Mouse (Mus musculus) liver, embryonic 14.5 days (tissue): ENCODE data around the gene Prkaca. TPM values are rescaled to one million over a fixed set of nuclear protein-coding genes. Genes with fewer than 3 reads are reported as not detected.

Experiments
- ATAC-seq: fragments of 200-750 bp; cut with Nextera tagmentation; 2 replicates; pipeline ENCODE4 v1.8.0; 2017; ENCODE audit warnings: moderate number of reproducible peaks, mild to moderate bottlenecking, moderate library complexity; ENCODE audit not compliant: insufficient read depth
- DNase-seq, 3 experiments: peaks; one replicate each; pipeline ENCODE4 v3.0.0-alpha.2; 2012 to 2013; ENCODE audit warnings: low read depth in 3 of 3, low spot score in 3 of 3
- H3K27ac ChIP-seq: fragments of 300-500 bp; sonication (generic); 2 replicates; pipeline ENCODE4 v1.5.1; 2014; ENCODE audit warnings: moderate library complexity, mild to moderate bottlenecking, control low read depth, inconsistent platforms
- H3K27me3 ChIP-seq: fragments of 300-500 bp; sonication (generic); 2 replicates; pipeline ENCODE4 v1.6.1; 2014; ENCODE audit warnings: mild to moderate bottlenecking, low read length, moderate library complexity; ENCODE audit not compliant: control insufficient read depth, insufficient read depth
- H3K36me3 ChIP-seq: fragments of 300-500 bp; sonication (generic); replicated peaks from 2 replicates; pipeline ENCODE4 v1.6.1; 2014; ENCODE audit warnings: low read depth; ENCODE audit not compliant: control insufficient read depth, insufficient read depth
- H3K4me1 ChIP-seq, 2 experiments: fragments of 200-500 bp in 1 of 2; fragments of 300-500 bp in 1 of 2; sonication (generic) in 1 of 2; replicated peaks; 2 replicates each; pipeline ENCODE4 v1.6.1; 2012 to 2014; ENCODE audit warnings: antibody characterized with exemption in 1 of 2, inconsistent platforms in 1 of 2, low read length in 1 of 2; ENCODE audit not compliant: control insufficient read depth in 2 of 2, insufficient read depth in 2 of 2
- H3K4me2 ChIP-seq: fragments of 300-500 bp; sonication (generic); 2 replicates; pipeline ENCODE4 v1.6.1; 2014; ENCODE audit warnings: low read depth, mild to moderate bottlenecking, control low read depth, moderate library complexity
- H3K4me3 ChIP-seq, 2 experiments: fragments of 200-500 bp in 1 of 2; fragments of 300-500 bp in 1 of 2; sonication (generic) in 1 of 2; 2 replicates each; pipeline ENCODE4 v1.5.1; 2012 to 2014; ENCODE audit warnings: low read depth in 2 of 2, low read length in 2 of 2, mild to moderate bottlenecking in 2 of 2, control low read depth in 1 of 2, inconsistent platforms in 1 of 2, moderate library complexity in 1 of 2; ENCODE audit not compliant: insufficient read depth in 1 of 2
- H3K9ac ChIP-seq: fragments of 300-500 bp; sonication (generic); replicated peaks from 2 replicates; pipeline ENCODE4 v1.6.1; 2014; ENCODE audit warnings: mild to moderate bottlenecking, control low read depth, moderate library complexity
- H3K9me3 ChIP-seq: fragments of 300-500 bp; sonication (generic); 2 replicates; pipeline ENCODE4 v1.6.1; 2016; ENCODE audit warnings: low read length, mixed read lengths; ENCODE audit not compliant: control insufficient read depth
- CTCF ChIP-seq: IDR thresholded peaks from 2 replicates; pipeline ENCODE4 v1.5.1; 2016; ENCODE audit warnings: antibody characterized with exemption, low read depth, control low read depth
- EP300 ChIP-seq: IDR thresholded peaks from 2 replicates; pipeline ENCODE4 v1.6.1; 2016; ENCODE audit warnings: antibody characterized with exemption, low read depth
- WGBS: fragments of 180-500 bp; shearing (Covaris S2); extraction: QIAGEN DNeasy Blood & Tissue Kit; methylation state at CpG from one replicate; pipeline ENCODE4 v1.1.7; 2014; ENCODE audit not compliant: insufficient replicate concordance; 5-methylcytosine and 5-hydroxymethylcytosine counted together
- polyA plus RNA-seq, 2 experiments: library from polyadenylated mRNA; depleted of rRNA in 1 of 2; stranded (reverse) in 1 of 2; unstranded in 1 of 2; fragments of >200 nt; fragmentation: Nextera tagmentation in 1 of 2; extraction: Ambion mirVana in 1 of 2; gene quantifications; 2 replicates each; pipeline versions ENCODE4 v1.2.1 to v1.2.3; 2012 to 2014

The Prkaca gene
- polyA plus RNA-seq, 2 experiments = 24.8 to 30.6 TPM

DNA sequence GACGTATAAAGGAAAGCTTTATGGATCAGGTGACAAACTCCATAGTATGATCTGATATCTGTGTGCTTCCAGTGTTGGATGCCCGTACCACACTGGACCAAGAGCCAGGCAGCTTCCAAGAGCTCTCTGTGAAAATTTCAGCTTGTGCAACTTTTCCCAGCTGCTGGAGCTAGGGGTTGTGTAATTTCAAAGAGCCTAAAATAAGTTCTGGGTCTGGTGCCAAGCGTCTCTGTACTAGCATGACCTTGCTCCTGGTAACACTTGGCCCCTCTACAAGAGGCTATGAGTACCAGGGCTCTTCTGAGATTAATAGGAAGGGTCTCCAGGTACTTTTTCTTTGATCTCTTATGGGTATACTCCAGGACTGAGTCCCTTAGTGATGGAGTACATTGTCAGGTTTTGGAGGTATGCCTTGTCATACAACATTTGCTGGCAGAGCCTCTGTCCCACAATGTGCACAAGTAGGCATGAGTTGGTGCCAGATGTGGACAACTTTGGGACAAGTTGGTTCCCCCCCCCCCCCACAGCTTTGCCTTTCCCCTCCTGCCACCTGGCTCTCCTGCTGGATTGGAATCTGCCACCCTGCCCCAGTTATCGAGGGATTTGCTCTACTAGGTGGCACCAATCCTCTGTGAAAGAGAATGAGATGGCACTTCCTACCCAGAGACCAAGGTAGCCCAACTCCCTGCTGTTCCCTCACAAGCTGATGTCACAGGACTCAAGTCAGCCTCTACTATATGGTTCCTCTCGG is 8.6 kb upstream of the Prkaca start:
- no peaks in the 10 kb centered on the region for H3K27me3 ChIP-seq
- no peaks in the 10 kb centered on the region for H3K4me1 ChIP-seq
- WGBS = 86% methylated on average over 5 of the region's 5 CpGs
- TF ChIP-seq CTCF = no peak
- TF ChIP-seq EP300 = no peak
- DNase-seq (no peak), ATAC-seq (no peak)
- no peak overlapping the region for H3K4me3 ChIP-seq
- no peak overlapping the region for H3K27ac ChIP-seq
- no peak overlapping the region for H3K4me2 ChIP-seq
- H3K9me3 ChIP-seq = no peaks in the 10 kb centered on the region
- H3K36me3 ChIP-seq = peaks cover 48% of the 10 kb centered on the region
- no peak overlapping the region for H3K9ac ChIP-seq

DNA sequence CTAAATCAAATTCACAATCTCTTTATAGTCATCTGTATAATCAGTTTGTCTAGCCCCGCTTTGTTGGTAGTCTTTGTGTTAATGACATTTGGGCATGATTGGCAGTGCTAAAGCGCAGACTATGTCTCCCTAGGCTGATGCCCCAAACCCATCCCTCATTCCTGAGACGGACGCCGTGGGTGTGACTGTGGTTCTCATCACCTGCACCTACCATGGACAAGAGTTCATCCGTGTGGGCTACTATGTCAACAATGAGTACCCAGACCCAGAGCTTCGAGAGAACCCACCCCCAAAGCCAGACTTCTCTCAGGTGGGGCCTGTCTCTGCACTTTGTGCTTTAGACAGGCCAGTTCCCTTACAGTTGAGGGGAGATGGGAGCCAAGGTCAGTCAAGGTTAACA is 5.1 kb upstream of the Prkaca start:
- Histone ChIP-seq H3K9me3 (no peaks in the 10 kb centered on the region), H3K27me3 (no peaks in the 10 kb centered on the region), H3K4me1 (peaks cover 0 to 8% of the 10 kb centered on the region in 2 experiments; a peak in 3 of 4 replicates), H3K9ac (no peak overlapping the region), H3K4me2 (no peak overlapping the region), H3K27ac (no peak overlapping the region), H3K36me3 (peaks cover 61% of the 10 kb centered on the region), H3K4me3 (no peak overlapping the region)
- no peak for ATAC-seq
- TF ChIP-seq EP300 (no peak), CTCF (no peak)
- WGBS = 85% methylated on average over 7 of the region's 7 CpGs
- no peak for DNase-seq

DNA sequence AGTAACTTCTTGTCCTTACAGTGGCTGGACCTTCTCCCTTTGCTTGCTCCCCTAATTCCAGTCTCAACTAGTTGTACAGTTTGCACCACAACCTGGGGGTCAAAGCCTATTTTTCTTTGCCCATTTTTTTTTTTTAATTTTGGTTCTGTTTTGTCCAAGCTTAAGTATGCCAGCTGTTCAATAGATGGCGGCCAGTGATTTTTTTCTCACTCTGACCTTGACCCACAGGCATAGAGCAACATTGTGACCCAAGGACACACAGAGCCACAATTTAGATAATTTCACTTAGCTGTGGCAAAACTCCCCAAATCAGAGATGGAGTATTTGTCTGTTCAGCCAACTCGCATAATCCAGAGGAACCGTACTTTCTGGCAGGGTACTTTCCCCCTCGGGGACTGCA is 1.7 kb upstream of the Prkaca start:
- Histone ChIP-seq H3K9ac (no peak overlapping the region), H3K27ac (no peak overlapping the region), H3K27me3 (no peaks in the 10 kb centered on the region), H3K4me2 (peak overlapping the region; percentile 89), H3K4me1 (peaks cover 0 to 13% of the 10 kb centered on the region in 2 experiments; a peak in 3 of 4 replicates), H3K9me3 (no peaks in the 10 kb centered on the region), H3K36me3 (peaks cover 45% of the 10 kb centered on the region), H3K4me3 (no peak overlapping the region)
- 83% methylated on average over 4 of the region's 4 CpGs for WGBS
- TF ChIP-seq EP300 (no peak), CTCF (no peak)
- no peak for DNase-seq
- no peak for ATAC-seq

DNA sequence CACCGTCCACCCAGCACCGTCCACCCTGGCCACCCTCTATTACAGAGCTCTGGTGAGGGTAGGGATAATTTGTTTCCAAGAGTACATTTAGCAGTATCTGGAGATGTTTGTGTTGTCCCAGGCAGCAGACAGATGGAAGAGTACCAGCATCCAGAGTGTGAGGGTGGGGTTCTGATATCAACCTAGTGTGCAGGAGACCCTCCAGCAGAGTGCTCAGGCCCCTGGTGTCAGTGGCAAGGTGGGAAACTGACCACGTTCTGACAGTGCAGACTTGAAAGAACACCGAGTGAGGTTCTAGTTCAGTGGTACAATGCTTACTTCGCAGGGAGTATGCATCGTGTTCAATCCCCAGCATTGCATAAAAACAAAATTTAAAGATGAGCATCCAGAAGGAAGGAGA is 1.1 kb upstream of the Prkaca start:
- no peak for ATAC-seq
- peak overlapping the region; percentile 24 for H3K27ac ChIP-seq
- peaks cover 0 to 13% of the 10 kb centered on the region in 2 experiments; a peak in 3 of 4 replicates for H3K4me1 ChIP-seq
- H3K4me2 ChIP-seq = peak overlapping the region; percentile 89
- DNase-seq = no peak
- WGBS = 76% methylated on average over 6 of the region's 6 CpGs
- no peaks in the 10 kb centered on the region for H3K27me3 ChIP-seq
- no peak for TF ChIP-seq EP300
- no peak for TF ChIP-seq CTCF
- H3K36me3 ChIP-seq = peaks cover 41% of the 10 kb centered on the region
- peak overlapping the region; percentile 18 to 68; a peak in 2 of 4 replicates for H3K4me3 ChIP-seq
- peak overlapping the region; percentile 65; the same call in 1 of the 2 replicates for H3K9ac ChIP-seq
- H3K9me3 ChIP-seq = no peaks in the 10 kb centered on the region

DNA sequence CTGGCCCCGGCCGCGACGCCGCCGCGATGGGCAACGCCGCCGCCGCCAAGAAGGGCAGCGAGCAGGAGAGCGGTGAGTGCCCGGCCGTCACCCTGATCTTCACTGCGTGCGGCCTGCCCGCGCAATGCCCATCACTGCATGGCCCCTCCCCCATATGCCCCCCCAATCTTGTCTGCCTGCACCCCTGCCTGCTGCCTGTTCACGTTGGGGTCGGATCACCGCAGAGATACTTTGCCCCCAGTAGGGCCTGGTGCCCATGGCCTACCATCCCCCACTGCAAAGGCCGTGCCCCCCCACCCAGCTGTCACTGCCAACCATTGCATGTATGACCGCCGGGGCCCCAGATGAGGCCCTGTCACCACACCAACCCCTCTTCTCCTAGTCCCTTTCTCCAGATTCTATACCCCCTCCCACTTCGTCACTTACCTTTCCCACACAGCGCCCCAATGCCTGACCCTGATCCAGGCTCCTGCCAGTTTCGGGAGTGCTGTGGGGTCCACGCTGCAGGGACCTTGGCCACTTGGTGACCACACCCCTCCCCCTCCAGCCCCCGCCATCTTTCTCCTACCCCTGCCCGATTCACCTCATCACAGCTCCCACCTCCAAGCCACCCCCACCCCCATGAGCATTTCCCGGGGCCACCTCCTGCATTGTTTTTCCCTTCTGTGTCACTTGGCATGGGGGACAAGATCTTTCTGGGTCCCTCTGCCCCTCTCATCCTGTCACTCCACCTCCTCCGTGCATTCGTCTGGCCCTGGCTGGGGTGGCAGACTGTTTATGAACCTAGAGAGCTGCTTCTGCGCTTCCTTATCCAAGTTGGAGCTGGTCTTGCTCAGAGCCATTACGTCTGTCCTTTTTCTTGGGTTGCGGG is 603 bp downstream of the Prkaca start:
- H3K4me1 ChIP-seq = peaks cover 0 to 19% of the 10 kb centered on the region in 2 experiments; a peak in 3 of 4 replicates
- H3K4me3 ChIP-seq = peak overlapping the region; percentile 73 to 84
- H3K9me3 ChIP-seq = no peaks in the 10 kb centered on the region
- H3K9ac ChIP-seq = peak overlapping the region; percentile 75
- ATAC-seq (peak; percentile 34), DNase-seq (no peak)
- H3K4me2 ChIP-seq = peak overlapping the region; percentile 99
- no peaks in the 10 kb centered on the region for H3K27me3 ChIP-seq
- TF ChIP-seq EP300 (no peak), CTCF (no peak)
- H3K27ac ChIP-seq = no peak overlapping the region
- WGBS = 7% methylated on average over 37 of the region's 37 CpGs
- peaks cover 24% of the 10 kb centered on the region for H3K36me3 ChIP-seq
